Mouse (Mus musculus) C2C12 (cell line): ENCODE data around the gene Zfp771.

ENCODE experiments used
- CEBPB ChIP-seq: IDR thresholded peaks from one replicate; pipeline ENCODE4 v1.6.1; 2011; ENCODE audit warnings: low read depth, mild to moderate bottlenecking, control low read depth, moderate library complexity
- CTCF ChIP-seq: IDR thresholded peaks from one replicate; pipeline ENCODE4 v1.5.1; 2011; ENCODE audit not compliant: control insufficient read depth, insufficient read depth, insufficient read length
- FOSL1 ChIP-seq: IDR thresholded peaks from one replicate; pipeline ENCODE4 v1.8.0; 2011; ENCODE audit warnings: mild to moderate bottlenecking, low read length; ENCODE audit not compliant: poor library complexity, insufficient read depth, severe bottlenecking
- MAX ChIP-seq: IDR thresholded peaks from one replicate; pipeline ENCODE4 v1.6.1; 2011; ENCODE audit warnings: mild to moderate bottlenecking, control low read depth
- MYOD1 ChIP-seq: IDR thresholded peaks from one replicate; pipeline ENCODE4 v1.6.1; 2011; ENCODE audit warnings: low read depth; ENCODE audit not compliant: control insufficient read depth, insufficient read length
- MYOG ChIP-seq: IDR thresholded peaks from one replicate; pipeline ENCODE4 v1.6.1; 2011; ENCODE audit not compliant: control insufficient read depth, insufficient read length; ENCODE audit errors: extremely low read depth
- USF1 ChIP-seq: IDR thresholded peaks from one replicate; pipeline ENCODE4 v1.6.1; 2011; ENCODE audit warnings: low read depth, mild to moderate bottlenecking, control low read depth, moderate library complexity

GRCm38 (mm10) chr7:127214521-127214920 is 29.6 kb upstream of the Zfp771 start:
- TF ChIP-seq MYOG (no peak), CEBPB (no peak), USF1 (no peak), CTCF (no peak), MAX (no peak), FOSL1 (no peak), MYOD1 (no peak)
